Mouse (Mus musculus) ES-Bruce4 (cell line): ENCODE results near the gene Gm49366.

Source experiments
- CTCF ChIP-seq: IDR thresholded peaks from one replicate; pipeline ENCODE4 v1.8.1; 2011; ENCODE audit warnings: low read depth, low read length
- POLR2A ChIP-seq: IDR thresholded peaks from one replicate; pipeline ENCODE4 v1.8.1; 2011; ENCODE audit warnings: low read length; ENCODE audit not compliant: insufficient read depth

- no peak for TF ChIP-seq CTCF
- no peak for TF ChIP-seq POLR2A
These were observed 30.0 kb upstream of the Gm49366 start for GRCm38 (mm10) chr12:84008729-84009128.
